Mouse (Mus musculus): ENCODE results near the gene Rps25.
"Not testable (repeated sequence)": the region's sequence is repeated elsewhere in the genome, so short reads cannot be mapped to it uniquely, and the experiment has no call there.

Gene Rps25

DNA sequence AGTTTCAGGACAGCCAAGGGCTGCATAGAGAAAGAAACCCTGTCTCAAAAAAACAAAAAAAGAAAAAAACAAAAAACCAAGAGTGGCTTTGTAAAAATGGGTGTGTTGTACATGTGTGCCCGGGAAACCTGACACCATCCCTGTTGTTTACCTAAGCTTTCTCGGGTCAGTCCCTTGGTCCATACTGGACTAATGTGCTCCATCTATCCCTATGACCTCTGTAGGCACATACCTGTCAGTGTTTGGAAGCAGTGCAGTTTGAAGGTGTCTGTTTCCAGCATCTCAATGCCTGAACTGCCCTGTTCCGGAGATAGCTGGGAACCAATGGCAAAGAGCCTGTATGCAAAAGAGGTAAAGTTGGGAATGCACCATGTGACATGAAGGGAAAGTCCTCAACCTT, 1.9 kb upstream of the Rps25 start:
- no peak for DNase-seq

GRCm38 (mm10) chr9:44407752-44408097, 786 bp downstream of the Rps25 start:
- no peak for DNase-seq

GRCm38 (mm10) chr9:44408693-44409092, 1.8 kb downstream of the Rps25 start:
- DNase-seq, result not testable (repeated sequence)

GRCm38 (mm10) chr9:44410647-44411336, 3.9 kb downstream of the Rps25 start:
- DNase-seq, result no peak

DNA sequence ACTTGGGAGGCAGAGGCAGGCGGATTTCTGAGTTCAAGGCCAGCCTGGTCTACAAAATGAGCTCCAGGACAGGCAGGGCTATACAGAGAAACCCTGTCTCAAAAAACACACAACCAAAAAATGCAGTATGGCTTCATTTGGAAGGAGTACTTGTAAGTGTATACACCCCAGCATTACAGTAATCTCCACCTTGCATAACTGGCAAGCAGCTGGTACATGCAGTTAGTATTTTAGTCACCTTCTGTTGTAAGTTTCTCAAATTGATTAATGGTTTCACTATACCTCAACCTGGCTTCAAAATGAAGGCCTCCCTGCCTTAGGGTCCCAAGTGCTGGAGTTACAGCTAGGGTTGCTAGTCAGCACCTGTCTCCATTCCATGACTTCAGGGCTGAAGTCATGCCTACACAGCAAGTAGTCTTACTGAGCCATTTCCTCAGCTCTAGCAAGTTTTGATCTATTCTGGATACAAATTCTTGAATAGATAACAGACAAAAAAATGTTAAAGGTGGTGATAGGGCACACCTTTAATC, 4.7 kb downstream of the Rps25 start:
- DNase-seq, result no peak

DNA sequence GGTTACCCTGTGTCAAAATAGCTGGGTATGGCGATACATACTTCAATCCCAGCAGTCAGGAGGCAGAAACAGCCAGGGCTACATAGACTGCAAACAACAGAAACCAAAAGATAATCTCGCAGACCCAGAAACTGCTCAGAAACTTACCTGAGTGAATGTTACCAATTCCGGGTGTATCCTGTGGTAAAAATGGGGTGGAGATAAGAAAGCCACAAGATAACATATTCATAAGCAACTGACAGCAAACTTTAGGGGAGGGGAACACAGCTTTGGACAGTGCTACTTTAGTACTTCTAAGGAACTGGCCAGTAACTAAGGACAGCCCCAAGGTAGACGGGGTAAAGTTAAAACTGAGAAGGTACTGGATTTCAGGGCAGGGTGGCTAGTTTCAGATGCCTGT, 5.4 kb downstream of the Rps25 start:
- DNase-seq, result no peak

GRCm38 (mm10) chr9:44412781-44413180, 5.8 kb downstream of the Rps25 start:
- DNase-seq, result no peak

GRCm38 (mm10) chr9:44417156-44417891, 10.4 kb downstream of the Rps25 start:
- DNase-seq, result no peak

GRCm38 (mm10) chr9:44417892-44418363, 11.0 kb downstream of the Rps25 start:
- DNase-seq, result peak; percentile 98

DNA sequence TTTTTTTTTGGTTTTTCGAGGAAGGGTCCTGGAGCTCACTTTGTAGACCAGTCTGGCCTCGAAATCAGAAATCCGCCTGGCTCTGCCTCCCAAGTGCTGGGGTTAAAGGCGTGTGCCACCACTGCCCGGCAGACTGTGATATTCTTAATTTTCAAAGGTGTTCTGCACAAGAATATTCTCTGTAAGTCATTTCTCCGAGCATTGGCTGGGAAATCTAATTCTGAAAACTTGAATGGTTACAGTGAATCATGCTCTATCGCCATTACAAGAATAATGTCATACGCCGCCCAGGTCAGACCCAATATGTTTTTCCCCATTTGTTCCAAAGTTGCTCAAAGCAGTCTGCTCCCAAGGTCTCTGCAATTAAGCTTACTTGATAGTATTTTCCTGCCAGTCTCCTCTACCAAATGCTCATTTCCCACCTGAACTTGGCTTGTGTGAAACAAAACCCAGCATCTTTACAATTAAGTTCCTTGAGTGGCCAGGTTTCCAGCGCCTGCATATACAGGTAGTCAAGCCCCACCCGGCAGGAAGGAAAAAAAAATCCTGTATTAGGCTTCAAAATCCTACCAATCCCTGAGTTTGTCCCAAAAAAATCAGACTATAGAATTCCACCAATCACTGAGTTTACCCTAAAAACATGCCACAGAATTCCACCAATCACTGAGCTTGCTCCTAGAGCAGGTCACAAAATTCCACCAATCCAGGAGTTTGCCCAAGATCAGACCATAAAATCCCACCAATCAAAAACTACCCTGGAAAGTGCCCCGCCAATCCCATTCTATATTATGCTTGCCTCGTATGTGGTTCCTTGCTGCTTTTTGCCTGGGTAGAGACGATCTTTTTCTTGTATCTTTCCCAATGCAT, 11.8 kb downstream of the Rps25 start, which contains the start of gene Ccdc84:
Gene Ccdc84, minus strand, starts transcription at position 51 of the 867 bp plus-strand sequence.
- DNase-seq, result no peak

DNA sequence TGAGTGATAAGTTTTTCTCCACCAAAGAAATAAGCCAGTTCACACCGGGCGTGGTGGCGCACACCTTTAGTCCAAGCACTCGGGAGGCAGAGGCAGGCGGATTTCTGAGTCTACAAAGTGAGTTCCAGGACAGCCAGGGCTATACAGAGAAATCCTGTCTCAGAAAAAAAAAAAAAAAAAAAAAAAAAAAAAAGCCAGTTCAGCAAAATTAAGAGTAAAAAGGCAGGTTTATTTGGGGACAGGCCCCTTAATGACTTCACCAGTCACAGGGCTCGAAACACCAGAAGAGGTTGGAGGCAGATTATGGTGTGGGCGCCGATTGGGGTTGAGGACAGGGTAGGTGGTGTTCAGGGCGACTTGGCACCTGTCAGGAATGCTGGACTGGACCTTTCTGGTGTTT, 12.8 kb downstream of the Rps25 start:
- DNase-seq, result not testable (repeated sequence)

DNA sequence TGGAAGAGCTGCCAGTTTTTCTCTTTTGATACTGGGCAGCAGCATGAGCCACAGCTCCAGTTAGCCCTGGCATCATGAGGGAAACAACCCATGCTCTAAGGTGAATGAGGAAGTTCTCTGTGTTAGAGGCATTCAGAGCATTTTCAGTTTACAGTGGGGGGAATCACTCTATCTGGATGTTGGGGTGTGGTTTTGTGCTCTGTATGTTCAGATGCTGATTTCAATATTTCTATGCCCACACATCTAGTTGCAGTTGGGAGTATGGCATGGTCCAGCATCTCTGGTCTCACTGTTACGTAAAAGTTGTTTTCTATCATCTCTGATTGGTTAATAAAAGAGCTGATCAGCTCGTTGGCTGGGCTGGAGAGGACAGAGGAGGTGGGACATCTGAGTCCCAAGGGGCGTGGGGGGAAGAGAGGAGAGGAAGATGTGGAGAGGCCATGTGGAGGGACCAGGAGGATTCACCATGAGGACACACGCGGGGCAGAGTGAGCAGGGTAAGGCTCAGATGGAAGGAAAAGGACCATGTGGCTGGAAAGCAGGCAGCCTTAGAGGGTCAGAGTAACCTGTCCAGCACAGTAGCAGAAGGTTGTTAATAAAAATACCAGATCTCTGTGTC, 13.4 kb downstream of the Rps25 start:
- no peak for DNase-seq

GRCm38 (mm10) chr9:44423576-44423975, 16.6 kb downstream of the Rps25 start:
- DNase-seq, result no peak

DNA sequence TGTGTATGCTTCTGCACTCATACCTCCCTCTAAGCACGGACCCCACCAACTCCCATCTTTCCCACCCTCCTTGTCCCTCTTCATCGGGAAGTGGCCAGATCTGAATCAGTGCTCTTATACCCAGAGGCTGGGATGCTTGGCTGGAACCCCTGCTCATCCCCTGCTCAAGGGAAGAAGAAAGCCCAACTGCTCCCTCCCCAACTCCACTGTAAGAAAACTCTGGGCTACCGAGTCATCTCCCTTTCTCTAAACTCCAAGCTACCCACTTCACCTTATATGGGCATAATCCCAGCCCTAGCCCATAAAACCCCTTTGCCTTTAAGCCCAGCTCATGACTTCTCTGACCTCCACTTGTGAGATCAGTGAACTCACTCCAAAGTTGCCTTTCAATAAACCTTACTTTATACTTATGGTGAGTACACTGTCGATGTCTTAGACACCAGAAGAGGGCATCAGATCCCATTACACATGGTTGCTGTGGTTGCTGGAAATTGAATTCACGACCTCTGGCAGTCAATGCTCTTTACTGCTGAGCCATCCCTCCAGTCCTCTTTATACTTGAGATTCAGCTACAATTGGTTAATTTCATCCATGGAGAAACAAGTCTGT, 25.7 kb downstream of the Rps25 start:
- DNase-seq, result no peak

DNA sequence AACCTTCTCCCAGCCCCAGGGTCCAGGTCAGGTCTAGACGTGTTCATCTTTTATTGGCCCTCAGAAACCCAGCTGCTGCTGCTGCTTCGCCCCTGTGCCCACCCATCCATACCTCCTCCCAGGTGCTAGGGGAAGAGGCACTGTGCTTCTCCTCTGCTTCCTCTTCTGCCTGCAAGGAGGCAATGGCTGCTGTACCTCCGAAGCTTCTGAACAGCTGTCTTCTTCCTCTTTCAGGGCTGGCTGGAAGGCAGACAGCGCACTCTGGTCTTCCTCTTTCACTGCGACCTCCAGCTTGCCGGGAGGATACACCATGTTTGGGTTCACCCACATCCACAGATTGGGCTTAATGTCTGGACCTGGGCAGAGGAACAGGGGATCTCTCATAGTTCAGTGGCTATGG, 28.8 kb downstream of the Rps25 start:
- no peak for DNase-seq

- no peak for DNase-seq
These were observed 34.0 kb downstream of the Rps25 start, which contains the start of gene Foxr1 for GRCm38 (mm10) chr9:44440961-44441360. Foxr1 (minus strand) TSS chr9:44441136.

- DNase-seq, result not testable (repeated sequence)
These were observed 37.6 kb downstream of the Rps25 start for GRCm38 (mm10) chr9:44444402-44445025.

DNA sequence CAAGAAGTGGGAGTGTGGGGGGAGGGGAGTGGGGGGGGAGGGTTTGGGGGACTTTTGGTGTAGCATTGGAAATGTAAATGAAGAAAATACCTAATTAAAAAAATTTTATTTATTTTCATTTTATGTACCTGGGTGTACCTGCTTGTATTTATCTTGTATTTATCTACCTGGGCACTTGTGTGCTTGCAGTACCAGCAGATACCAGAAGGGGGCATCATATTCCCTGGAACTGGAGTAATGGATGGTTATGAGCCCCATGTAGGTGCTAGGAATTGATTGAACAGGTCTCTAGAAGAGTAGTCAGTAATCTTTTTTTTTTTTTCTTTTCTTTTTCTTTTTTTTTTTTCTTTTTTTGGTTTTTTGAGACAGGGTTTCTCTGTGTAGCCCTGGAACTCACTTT, 43.4 kb downstream of the Rps25 start:
- DNase-seq, result no peak

GRCm38 (mm10) chr9:44454132-44454890, 47.4 kb downstream of the Rps25 start:
- DNase-seq, result peak; percentile 91

DNA sequence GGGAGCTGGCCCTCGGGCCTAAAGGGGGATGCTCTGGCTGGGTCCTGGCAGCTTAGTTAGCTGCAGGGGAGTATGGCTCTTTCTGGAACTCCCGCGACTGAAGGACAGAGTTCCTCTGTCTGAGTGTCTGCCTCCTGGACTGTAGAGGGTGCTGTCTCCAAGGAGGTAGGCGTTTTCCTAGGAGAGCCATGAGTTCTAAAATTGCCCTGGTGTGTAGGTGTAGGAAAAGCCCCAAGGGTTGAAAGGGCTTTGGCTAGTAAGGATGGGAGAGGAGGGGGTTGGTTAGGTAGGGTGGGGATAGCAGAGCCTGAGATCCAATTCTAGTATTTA, 47.9 kb downstream of the Rps25 start, which contains the start of gene Upk2:
Gene Upk2, minus strand, starts transcription at position 86 of the 330 bp plus-strand sequence.
- no peak for DNase-seq
